Mouse (Mus musculus): Measurements from ENCODE around the gene Mphosph8. TPM values are rescaled to one million over a fixed set of nuclear protein-coding genes. Genes with fewer than 3 reads are reported as not detected.

The Mphosph8 gene
- 9.1 and 10.5 TPM in 2 replicates for polyA plus RNA-seq (2012; rRNA removed)

DNA sequence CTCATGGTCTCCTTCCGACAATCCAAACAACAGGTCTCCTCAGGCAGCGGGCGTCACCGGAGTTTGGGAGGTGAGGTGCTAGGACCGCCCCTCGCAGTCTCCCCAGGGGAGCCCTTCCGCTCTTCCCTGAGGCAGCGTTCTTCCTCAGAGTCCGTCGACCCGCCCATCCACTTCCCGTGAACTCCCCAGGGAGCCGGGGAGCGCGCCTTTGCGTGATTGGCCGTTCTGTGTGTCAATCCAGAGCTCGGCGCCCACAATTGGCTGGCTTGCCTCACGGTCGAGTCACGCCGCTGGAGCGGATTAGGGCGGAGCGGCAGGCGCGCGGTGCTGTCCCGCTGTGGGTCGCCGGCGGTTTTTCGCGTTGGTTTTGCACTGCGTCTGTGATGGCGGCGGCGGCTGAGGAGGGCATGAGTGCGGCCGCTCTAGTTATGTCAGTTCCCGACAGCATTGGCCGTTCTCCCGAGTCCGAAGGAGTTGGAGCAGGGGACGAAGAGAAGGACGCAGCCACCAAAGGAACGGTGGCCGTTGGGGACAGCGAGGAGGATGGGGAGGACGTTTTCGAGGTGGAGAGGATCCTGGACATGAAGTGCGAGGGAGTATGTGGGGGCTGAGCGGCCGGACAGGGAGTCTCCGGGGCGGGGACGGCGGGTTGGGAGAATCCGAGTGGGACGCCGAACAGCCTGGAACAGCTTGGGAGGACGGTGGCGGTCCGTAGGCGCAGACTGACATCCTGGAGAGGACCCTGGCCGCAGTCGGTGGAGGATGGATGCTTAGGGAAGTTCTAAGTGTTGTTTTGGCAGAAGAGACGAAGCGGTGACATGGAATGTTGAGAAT lies at the start of gene Mphosph8:
Gene Mphosph8, plus strand, starts transcription at position 280 of the 834 bp plus-strand sequence.

Other genes with a start within 250 kb of the Mphosph8 start
- 4.0 and 4.5 TPM in 2 replicates for gene Cenpj, start 92.8 kb upstream of the Mphosph8 start, polyA plus RNA-seq (2012; rRNA removed)
- 1.9 and 2.0 TPM in 2 replicates for gene Parp4, start 92.6 kb upstream of the Mphosph8 start, polyA plus RNA-seq (2012; rRNA removed)
- 12.6 and 15.6 TPM in 2 replicates for gene Pspc1, start 110.1 kb downstream of the Mphosph8 start, polyA plus RNA-seq (2012; rRNA removed)
- gene Zmym5, start 143.5 kb downstream of the Mphosph8 start, polyA plus RNA-seq (2012; rRNA removed): 6.2 and 6.9 TPM in 2 replicates
- 6.1 and 7.3 TPM in 2 replicates for gene Zmym2, start 218.4 kb downstream of the Mphosph8 start, polyA plus RNA-seq (2012; rRNA removed)